Mouse (Mus musculus) right cerebral cortex, postnatal 4 days (tissue): ENCODE results near the gene Srcap.
"Not testable (repeated sequence)": the region's sequence is repeated elsewhere in the genome, so short reads cannot be mapped to it uniquely, and the experiment has no call there.

Experiments used
- DNase-seq: peaks from one replicate; pipeline ENCODE4 v3.0.0-alpha.2; 2022

Srcap gene

GRCm38 (mm10) chr7:127491846-127492245 is 19.9 kb upstream of the Srcap start:
- no peak for DNase-seq

GRCm38 (mm10) chr7:127494648-127495047 is 17.1 kb upstream of the Srcap start:
- no peak for DNase-seq

DNA sequence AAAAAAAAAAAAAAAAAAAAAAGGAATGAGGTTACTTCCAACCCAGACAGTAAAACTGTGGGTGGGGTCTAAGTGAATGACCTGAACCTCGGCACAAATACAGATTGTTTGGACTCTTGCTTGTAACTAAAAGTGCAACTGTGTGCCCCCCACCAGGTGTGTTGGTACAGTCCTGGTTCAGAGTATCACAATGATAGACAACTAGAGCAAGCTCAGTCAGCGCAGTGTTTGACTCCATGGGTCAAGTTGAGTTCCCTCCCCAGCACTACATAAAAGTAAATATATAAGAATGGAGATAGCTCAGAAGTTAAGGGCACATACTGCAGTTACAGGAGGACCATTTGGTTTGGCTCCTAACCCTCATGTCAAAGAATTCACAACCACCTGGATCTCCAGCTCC is 14.4 kb upstream of the Srcap start:
- no peak for DNase-seq

DNA sequence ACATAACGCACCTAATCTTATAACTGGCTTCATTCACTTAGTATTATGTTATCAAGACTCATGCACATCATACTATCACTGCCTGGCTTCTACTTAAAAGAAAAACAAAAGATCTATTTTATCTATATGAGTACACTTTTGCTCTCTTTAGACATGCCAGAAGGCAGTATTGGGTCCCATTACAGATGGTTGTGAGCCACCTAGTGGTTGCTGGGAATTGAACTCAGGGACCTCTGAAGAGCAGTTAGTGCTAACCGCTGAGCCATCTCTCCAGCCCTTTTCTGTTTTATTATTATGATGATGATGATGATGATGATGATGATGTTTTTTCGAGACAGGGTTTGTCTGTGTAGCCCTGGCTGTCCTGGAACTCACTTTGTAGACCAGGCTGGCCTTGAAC is 13.4 kb upstream of the Srcap start:
- no peak for DNase-seq

- no peak for DNase-seq
These were observed 3.5 kb upstream of the Srcap start for GRCm38 (mm10) chr7:127508291-127508690.

GRCm38 (mm10) chr7:127509830-127510229 is 2.0 kb upstream of the Srcap start:
- DNase-seq, result not testable (repeated sequence)

DNA sequence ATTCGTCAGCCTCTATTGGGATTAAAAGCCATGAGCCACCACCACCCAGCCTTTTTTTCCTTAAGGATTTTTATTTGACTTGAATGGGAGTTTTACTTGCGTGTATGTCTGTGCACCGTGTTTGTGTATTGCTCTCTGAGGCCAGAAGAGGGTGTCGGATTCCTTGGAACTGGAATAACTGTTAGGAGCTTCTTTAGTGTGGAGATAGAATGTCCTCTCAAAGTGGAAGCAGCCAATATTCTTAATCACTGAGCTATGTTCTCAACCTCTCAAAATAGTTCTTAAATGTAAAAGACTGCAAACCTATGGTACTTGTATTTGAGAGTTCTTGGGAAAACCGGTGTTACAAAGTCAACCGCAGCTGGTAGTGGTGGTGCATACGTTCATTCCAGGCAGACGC is 542 bp upstream of the Srcap start:
- DNase-seq, result no peak

DNA sequence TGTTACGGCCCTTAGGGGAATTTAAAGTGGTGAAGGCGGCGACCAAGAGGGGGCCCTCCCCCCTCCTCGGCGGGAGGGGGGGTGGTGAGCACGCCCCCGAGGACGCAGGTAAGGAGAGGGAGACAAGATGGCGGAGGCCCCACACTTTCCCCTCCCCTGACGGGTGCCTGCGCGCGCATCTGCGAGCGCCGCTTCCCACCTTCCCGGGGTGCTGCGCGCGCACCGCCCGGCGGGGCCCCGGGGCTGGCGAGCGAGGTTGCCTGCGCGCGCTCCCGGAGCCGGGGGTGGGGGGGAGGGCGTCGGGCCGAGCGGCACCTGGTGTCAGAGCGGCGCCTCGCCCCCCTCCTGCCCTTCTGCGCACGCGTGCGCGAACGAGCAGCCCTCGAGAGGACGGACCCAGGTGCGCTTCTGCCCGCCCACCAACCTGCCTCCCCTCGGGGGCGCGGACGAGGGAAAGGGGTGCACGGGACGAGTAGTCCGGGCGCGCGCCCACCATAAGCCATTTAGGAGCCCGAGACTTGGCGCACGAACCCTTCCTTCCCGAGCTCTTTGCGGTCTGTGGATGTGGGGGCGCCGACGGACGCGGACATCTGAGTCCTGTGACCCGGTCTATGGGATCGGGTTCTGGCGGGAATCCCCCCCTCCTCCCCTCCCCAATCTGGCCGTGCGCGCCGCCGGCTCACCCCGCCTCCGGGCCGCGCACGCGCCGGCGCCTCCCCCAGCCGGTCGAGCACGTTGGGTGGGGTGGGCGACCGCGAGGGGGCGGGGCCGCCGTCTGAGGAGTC is 640 bp downstream of the Srcap start:
- peak; percentile 93 for DNase-seq

DNA sequence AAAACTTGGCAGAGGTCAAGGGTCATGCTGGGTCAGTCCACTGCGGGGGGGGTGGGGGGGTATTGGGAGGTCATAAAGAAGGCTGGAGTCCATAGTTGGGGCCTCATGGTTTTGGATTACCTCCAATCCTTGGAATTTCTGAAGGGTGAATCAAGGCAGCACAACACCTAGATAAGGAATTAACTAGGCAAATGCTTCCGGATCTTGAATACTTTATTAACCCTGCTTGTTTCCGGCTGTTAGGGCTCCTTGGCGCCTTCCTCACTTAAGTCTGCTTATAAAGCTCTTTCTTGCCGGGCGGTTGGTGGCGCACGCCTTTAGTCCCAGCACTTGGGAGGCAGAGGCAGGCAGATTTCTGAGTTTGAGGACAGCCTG is 1.2 kb downstream of the Srcap start:
- no peak for DNase-seq

- no peak for DNase-seq
These were observed 2.0 kb downstream of the Srcap start for GRCm38 (mm10) chr7:127513781-127514180.

DNA sequence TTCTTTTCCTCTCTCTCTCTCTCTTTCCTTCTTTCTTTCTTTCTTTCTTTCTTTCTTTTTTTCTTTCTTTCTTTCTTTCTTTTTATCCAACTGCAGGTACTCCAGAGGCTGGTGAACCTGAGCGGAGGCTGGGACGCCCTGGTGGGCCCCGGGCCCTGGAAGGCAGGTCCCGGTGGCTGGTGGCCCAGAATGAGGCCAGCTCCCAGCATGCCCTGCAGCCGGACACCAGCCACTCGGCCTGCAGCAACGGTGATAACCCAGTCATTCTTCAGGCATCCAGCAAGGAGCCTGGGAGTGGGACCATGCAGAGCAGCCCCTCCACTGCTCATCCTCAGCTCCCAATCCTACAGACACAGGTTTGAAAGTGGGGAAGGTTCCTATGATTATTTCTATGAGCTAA is 4.1 kb downstream of the Srcap start:
- no peak for DNase-seq

- DNase-seq, result no peak
These were observed 4.6 kb downstream of the Srcap start for GRCm38 (mm10) chr7:127516344-127516743.

- no peak for DNase-seq
These were observed 7.5 kb downstream of the Srcap start, which contains the start of gene Gm42715 for GRCm38 (mm10) chr7:127519284-127519683. Gm42715 (plus strand) TSS chr7:127519584.

DNA sequence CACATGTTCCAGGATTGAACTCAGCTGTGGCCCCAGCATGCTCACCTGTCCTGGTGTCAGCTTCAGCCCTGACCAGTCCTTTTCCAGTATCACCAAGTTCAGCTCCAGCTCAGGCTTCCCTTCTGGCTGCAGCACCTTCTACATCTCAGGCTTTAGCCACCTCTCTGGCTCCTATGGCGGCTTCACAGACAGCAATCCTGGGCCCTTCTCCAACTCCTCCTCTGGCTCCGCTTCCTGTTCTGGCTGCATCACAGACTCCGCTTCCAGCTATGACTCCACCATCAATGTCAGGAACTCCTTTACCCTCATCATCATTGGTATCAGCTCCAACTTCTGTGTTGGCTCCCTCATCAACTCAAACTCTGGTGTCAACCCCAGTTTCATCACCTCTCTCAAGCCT is 29.9 kb downstream of the Srcap start:
- no peak for DNase-seq

GRCm38 (mm10) chr7:127549116-127549835 is 37.5 kb downstream of the Srcap start:
- peak; percentile 31 for DNase-seq

DNA sequence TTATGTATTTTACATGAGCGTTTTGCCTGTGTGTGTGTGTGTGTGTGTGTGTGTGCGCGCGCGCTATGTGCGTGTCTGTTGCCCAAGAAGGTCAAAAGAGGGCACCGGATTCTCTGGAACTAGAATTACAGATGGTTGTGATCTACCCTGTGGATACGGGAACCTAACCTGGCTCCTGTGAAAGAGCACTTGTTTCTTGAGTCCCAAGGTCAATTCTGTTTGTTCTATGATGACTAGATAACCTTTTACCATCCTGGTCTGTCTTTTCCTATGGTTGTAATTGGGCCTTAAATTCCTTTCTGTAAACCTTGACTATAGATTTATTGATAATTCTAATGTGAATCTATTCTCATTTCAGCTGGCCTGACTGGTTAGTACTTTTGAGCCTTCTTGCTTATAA is 39.8 kb downstream of the Srcap start:
- DNase-seq, result no peak

- no peak for DNase-seq
These were observed 48.8 kb downstream of the Srcap start for GRCm38 (mm10) chr7:127560580-127560979.

- no peak for DNase-seq
These were observed 49.6 kb downstream of the Srcap start, which contains the start of gene Tmem265 for GRCm38 (mm10) chr7:127561340-127561858. Tmem265 (plus strand) TSS chr7:127561390.

DNA sequence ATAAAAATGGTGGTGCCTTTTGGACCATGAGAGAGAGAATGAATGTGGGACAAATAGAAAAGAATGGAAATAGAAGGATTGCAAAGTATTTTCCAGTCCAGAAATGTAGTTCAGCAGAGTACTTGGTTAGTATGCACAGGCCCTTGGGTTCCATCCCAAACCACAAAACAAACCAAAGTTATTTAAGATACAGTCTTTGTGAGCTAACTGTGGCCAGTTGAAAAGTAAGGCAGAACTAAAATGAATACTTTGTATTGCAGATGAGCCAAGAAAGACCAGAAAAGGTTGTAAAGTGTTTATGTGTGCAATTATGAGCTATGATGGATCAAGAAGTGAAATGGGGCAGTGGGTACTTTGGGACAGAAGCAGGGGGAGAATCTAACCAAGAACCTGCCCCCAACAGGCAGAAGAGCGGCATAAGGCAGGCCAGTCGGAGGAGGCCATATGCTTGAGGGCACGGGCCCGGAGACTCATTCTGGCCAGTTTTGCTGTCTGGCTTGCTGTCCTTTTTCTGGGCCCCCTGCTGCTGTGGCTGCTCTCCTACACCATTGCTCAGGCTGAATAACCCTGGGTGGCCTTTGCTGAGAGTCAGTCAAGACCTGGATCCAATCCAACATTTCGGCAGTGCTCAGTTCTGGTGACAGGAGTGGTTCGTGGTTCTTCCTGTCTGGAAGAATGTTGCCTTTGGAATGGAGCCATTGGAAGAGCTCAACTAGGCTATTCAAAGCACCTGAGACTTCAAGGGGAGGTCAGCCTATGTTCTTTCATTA is 52.8 kb downstream of the Srcap start:
- no peak for DNase-seq

DNA sequence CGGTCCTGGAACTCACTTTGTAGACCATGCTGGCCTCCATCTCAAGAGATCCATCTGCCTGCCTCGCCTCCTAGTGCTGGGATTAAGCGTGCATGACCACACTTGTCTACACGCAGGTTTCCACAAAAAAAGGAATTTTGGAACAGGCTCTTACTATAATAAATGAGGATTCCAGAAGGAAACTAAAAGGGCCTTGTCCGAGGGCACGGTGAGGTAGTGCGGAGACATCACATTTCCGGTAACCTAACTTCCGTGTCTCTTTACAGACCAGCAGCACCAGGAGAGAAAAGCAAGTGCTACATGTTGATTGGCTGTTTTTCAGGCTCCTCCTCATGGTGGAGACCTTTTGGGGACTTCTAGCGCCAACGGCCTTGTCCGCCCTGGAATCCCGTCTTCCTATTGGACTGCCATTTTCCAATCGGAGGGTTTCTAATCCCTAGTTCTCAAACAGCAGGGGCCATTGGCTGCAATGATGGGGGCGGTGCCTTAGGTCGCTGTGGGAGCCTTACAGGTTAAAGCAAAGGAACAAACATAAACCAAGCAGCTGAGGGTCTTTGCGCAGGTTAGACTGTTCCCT is 61.2 kb downstream of the Srcap start, which contains the start of gene Phkg2:
Gene Phkg2, plus strand, starts transcription at position 446 of the 577 bp plus-strand sequence.
- DNase-seq, result peak; percentile 76

GRCm38 (mm10) chr7:127573503-127574008 is 61.8 kb downstream of the Srcap start:
- DNase-seq, result no peak

- DNase-seq, result no peak
These were observed 62.3 kb downstream of the Srcap start for GRCm38 (mm10) chr7:127574115-127574514.

- no peak for DNase-seq
These were observed 71.5 kb downstream of the Srcap start for GRCm38 (mm10) chr7:127583260-127583659.
